Mouse (Mus musculus): ENCODE data around the gene Prrx1.

Gene Prrx1

GRCm38 (mm10) chr1:163319669-163320571, 6.4 kb upstream of the Prrx1 start:
- TF ChIP-seq CTCF (conservative IDR thresholded peaks at IDR 0.05; ENCODE audit: low read length): no peak
- no peak for TF ChIP-seq POU5F1 (IDR thresholded peaks at IDR 0.05; ENCODE audit: borderline replicate concordance, low read length)
- no peak for TF ChIP-seq NANOG (IDR thresholded peaks at IDR 0.05; ENCODE audit: borderline replicate concordance, low read length)
- Histone ChIP-seq H3K27me3 (ENCODE audit: insufficient read depth, low read length) (peaks cover 29% of the 10 kb centered on the region), H3K4me1 (replicated peaks; ENCODE audit: low read depth, low read length) (peaks cover 9% of the 10 kb centered on the region), H3K9me3 (ENCODE audit: low read length) (no peaks in the 10 kb centered on the region; the same call in 1 of the 2 replicates), H3K36me3 (ENCODE audit: insufficient read depth, low read length) (no peaks in the 10 kb centered on the region), H3K4me3 (replicated peaks; ENCODE audit: low read length) (no peak overlapping the region)

GRCm38 (mm10) chr1:163316920-163317319, 3.4 kb upstream of the Prrx1 start:
- Histone ChIP-seq H3K27me3 (ENCODE audit: insufficient read depth, low read length) (peaks cover 59% of the 10 kb centered on the region), H3K9me3 (ENCODE audit: low read length) (no peaks in the 10 kb centered on the region; the same call in 1 of the 2 replicates), H3K4me3 (replicated peaks; ENCODE audit: low read length) (no peak overlapping the region), H3K36me3 (ENCODE audit: insufficient read depth, low read length) (no peaks in the 10 kb centered on the region), H3K4me1 (replicated peaks; ENCODE audit: low read depth, low read length) (peaks cover 39% of the 10 kb centered on the region)
- no peak for TF ChIP-seq NANOG (IDR thresholded peaks at IDR 0.05; ENCODE audit: borderline replicate concordance, low read length)
- TF ChIP-seq CTCF (conservative IDR thresholded peaks at IDR 0.05; ENCODE audit: low read length): no peak
- TF ChIP-seq POU5F1 (IDR thresholded peaks at IDR 0.05; ENCODE audit: borderline replicate concordance, low read length): no peak

- Histone ChIP-seq H3K27me3 (ENCODE audit: insufficient read depth, low read length) (peaks cover 80% of the 10 kb centered on the region), H3K36me3 (ENCODE audit: insufficient read depth, low read length) (no peaks in the 10 kb centered on the region), H3K9me3 (ENCODE audit: low read length) (no peaks in the 10 kb centered on the region; the same call in 1 of the 2 replicates), H3K4me1 (replicated peaks; ENCODE audit: low read depth, low read length) (peaks cover 46% of the 10 kb centered on the region), H3K4me3 (replicated peaks; ENCODE audit: low read length) (peak overlapping the region; percentile 39; the same call in 1 of the 2 replicates)
- TF ChIP-seq CTCF (conservative IDR thresholded peaks at IDR 0.05; ENCODE audit: low read length) (no peak), POU5F1 (IDR thresholded peaks at IDR 0.05; ENCODE audit: borderline replicate concordance, low read length) (no peak), NANOG (IDR thresholded peaks at IDR 0.05; ENCODE audit: borderline replicate concordance, low read length) (no peak)
Measured at GRCm38 (mm10) chr1:163314829-163315301, 1.4 kb upstream of the Prrx1 start.

- peaks cover 87% of the 10 kb centered on the region for H3K27me3 ChIP-seq (ENCODE audit: insufficient read depth, low read length)
- no peaks in the 10 kb centered on the region for H3K36me3 ChIP-seq (ENCODE audit: insufficient read depth, low read length)
- H3K4me3 ChIP-seq (replicated peaks; ENCODE audit: low read length): peak overlapping the region; percentile 43
- TF ChIP-seq POU5F1 (IDR thresholded peaks at IDR 0.05; ENCODE audit: borderline replicate concordance, low read length) (no peak), CTCF (conservative IDR thresholded peaks at IDR 0.05; ENCODE audit: low read length) (no peak), NANOG (IDR thresholded peaks at IDR 0.05; ENCODE audit: borderline replicate concordance, low read length) (no peak)
- no peaks in the 10 kb centered on the region; the same call in 1 of the 2 replicates for H3K9me3 ChIP-seq (ENCODE audit: low read length)
- H3K4me1 ChIP-seq (replicated peaks; ENCODE audit: low read depth, low read length): peaks cover 53% of the 10 kb centered on the region
Measured at GRCm38 (mm10) chr1:163313921-163314725, 613 bp upstream of the Prrx1 start.

GRCm38 (mm10) chr1:163311861-163312811, 1.4 kb downstream of the Prrx1 start:
- peaks cover 95% of the 10 kb centered on the region for H3K27me3 ChIP-seq (ENCODE audit: insufficient read depth, low read length)
- no peaks in the 10 kb centered on the region for H3K36me3 ChIP-seq (ENCODE audit: insufficient read depth, low read length)
- no peak for TF ChIP-seq NANOG (IDR thresholded peaks at IDR 0.05; ENCODE audit: borderline replicate concordance, low read length)
- TF ChIP-seq POU5F1 (IDR thresholded peaks at IDR 0.05; ENCODE audit: borderline replicate concordance, low read length): no peak
- peak overlapping the region; percentile 67 for H3K4me3 ChIP-seq (replicated peaks; ENCODE audit: low read length)
- H3K4me1 ChIP-seq (replicated peaks; ENCODE audit: low read depth, low read length): peaks cover 70% of the 10 kb centered on the region
- no peaks in the 10 kb centered on the region; the same call in 1 of the 2 replicates for H3K9me3 ChIP-seq (ENCODE audit: low read length)

- Histone ChIP-seq H3K27me3 (ENCODE audit: insufficient read depth, low read length) (peaks cover 91% of the 10 kb centered on the region), H3K9me3 (ENCODE audit: low read length) (no peaks in the 10 kb centered on the region), H3K4me3 (replicated peaks; ENCODE audit: low read length) (peak overlapping the region; percentile 67; the same call in 1 of the 2 replicates), H3K4me1 (replicated peaks; ENCODE audit: low read depth, low read length) (peaks cover 70% of the 10 kb centered on the region), H3K36me3 (ENCODE audit: insufficient read depth, low read length) (no peaks in the 10 kb centered on the region)
- TF ChIP-seq NANOG (IDR thresholded peaks at IDR 0.05; ENCODE audit: borderline replicate concordance, low read length) (no peak), POU5F1 (IDR thresholded peaks at IDR 0.05; ENCODE audit: borderline replicate concordance, low read length) (no peak), CTCF (conservative IDR thresholded peaks at IDR 0.05; ENCODE audit: low read length) (no peak)
Measured at GRCm38 (mm10) chr1:163311006-163311836, 2.3 kb downstream of the Prrx1 start.

Data from E14TG2a.4 (cell line).